Mouse (Mus musculus): ENCODE results near the gene Ccdc88a. TPM values are rescaled to one million over a fixed set of nuclear protein-coding genes. Genes with fewer than 3 reads are reported as not detected.

Ccdc88a gene
- polyA plus RNA-seq, 1 experiment, result 14.4 TPM

DNA sequence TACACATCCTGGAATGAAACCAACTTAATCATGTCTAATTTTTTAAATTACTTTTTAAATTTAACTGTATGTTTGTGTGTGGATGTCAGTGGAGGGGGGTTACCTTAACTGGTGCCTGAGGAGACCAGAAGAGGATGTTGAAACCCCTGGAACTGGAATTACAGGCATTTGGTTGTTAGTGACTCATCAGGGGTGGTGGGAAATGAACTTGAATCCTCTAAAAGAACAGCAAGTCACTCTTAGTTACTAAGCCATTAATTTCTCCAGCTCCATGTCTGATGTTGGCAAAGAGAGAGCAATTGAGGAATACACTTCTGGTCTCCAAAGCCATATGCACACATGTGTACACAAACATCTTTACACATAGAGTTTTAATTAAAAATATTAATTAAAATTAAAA, 101.2 kb downstream of the Ccdc88a start:
- DNase-seq, result no peak
- TF ChIP-seq CTCF (IDR thresholded peaks at IDR 0.05; ENCODE audit: borderline replicate concordance, insufficient read depth, low read depth, low read length), result no peak
- TF ChIP-seq POLR2A (IDR thresholded peaks at IDR 0.05; ENCODE audit: borderline replicate concordance, insufficient read depth, low read length), result no peak
- Histone ChIP-seq H3K27ac (ENCODE audit: insufficient read depth, low read length) (no peak overlapping the region), H3K27me3 (ENCODE audit: control insufficient read depth, insufficient read depth, low read length) (no peaks in the 10 kb centered on the region), H3K4me1 (ENCODE audit: control insufficient read depth, insufficient read depth, low read length) (no peaks in the 10 kb centered on the region), H3K4me3 (replicated peaks; ENCODE audit: insufficient read depth, low read depth, low read length) (no peak overlapping the region)

- WGBS, result 93% methylated on average over 1 of the region's 1 CpGs
- no peak for DNase-seq
Measured at GRCm38 (mm10) chr11:29493135-29493534, 119.7 kb downstream of the Ccdc88a start.

DNA sequence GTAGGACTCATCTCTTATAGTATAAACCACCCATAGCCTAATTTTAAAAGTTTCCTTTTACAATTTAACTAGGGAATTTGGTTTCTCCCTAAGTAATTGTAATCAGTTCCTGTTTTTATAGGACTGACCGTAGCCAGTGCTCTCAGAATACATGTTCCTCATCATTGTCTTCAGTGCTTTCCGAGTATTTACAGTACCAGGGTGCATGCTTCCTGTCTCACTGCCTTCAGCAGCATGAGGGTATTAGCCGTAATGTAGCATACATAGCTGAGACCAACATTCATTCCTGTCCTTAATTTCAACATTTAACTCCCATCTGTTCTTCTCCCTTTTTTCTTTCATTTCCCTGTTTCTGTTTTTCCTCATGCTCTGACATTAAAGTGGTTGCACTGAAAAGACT, 123.5 kb downstream of the Ccdc88a start:
- no peak overlapping the region for H3K27ac ChIP-seq (ENCODE audit: insufficient read depth, low read length)

More at GRCm38 (mm10) chr11:29493135-29493534, 119.7 kb downstream of the Ccdc88a start:
- Histone ChIP-seq H3K27me3 (ENCODE audit: control insufficient read depth, insufficient read depth, low read length) (no peaks in the 10 kb centered on the region), H3K4me3 (replicated peaks; ENCODE audit: insufficient read depth, low read depth, low read length) (no peak overlapping the region), H3K4me1 (ENCODE audit: control insufficient read depth, insufficient read depth, low read length) (no peaks in the 10 kb centered on the region), H3K27ac (ENCODE audit: insufficient read depth, low read length) (no peak overlapping the region)
- TF ChIP-seq POLR2A (IDR thresholded peaks at IDR 0.05; ENCODE audit: borderline replicate concordance, insufficient read depth, low read length) (no peak), CTCF (IDR thresholded peaks at IDR 0.05; ENCODE audit: borderline replicate concordance, insufficient read depth, low read depth, low read length) (no peak)

DNA sequence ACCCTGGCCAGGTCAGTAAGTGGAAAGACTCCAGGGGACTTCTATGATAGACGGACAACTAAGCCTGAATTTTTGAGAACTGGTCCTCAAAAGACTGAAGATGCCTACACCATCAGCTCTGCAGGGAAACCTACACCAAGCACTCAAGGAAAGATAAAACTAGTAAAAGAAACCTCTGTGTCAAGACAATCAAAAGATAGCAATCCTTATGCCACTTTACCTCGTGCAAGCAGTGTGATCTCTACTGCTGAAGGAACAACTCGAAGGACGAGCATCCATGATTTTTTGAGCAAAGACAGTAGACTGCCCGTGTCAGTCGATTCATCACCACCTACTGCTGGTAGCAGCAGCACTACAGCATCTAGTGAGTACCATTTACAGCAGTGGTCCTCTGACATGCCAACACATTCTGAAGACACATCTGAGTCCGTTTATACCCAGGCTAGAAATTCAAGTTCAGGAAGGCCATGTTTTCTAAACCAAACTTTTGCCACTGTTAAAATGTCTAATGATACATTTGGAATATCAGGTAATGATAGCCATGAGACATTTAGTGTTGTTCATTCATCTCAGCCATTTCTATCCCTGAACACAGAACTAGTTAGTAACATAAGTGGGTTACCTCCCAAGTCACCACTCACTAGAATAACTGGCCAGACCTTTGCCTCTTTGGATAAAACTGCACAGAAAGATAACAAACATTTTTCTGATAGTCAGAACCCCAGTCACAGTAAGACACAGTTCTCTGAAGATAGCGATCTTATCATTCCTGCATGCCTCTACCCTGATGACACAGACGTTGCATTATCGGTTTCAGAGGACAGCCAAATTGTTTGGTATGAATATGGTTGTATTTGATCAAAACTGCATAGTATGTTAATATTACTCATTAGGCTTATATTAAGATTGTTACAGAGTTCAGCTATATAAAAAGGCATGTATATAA, 130.8 kb downstream of the Ccdc88a start:
- WGBS, result 91% methylated on average over 10 of the region's 10 CpGs
- Histone ChIP-seq H3K27ac (ENCODE audit: insufficient read depth, low read length) (no peak overlapping the region), H3K27me3 (ENCODE audit: control insufficient read depth, insufficient read depth, low read length) (no peaks in the 10 kb centered on the region), H3K4me3 (replicated peaks; ENCODE audit: insufficient read depth, low read depth, low read length) (no peak overlapping the region), H3K4me1 (ENCODE audit: control insufficient read depth, insufficient read depth, low read length) (no peaks in the 10 kb centered on the region)
- no peak for DNase-seq
- no peak for TF ChIP-seq CTCF (IDR thresholded peaks at IDR 0.05; ENCODE audit: borderline replicate concordance, insufficient read depth, low read depth, low read length)
- TF ChIP-seq POLR2A (IDR thresholded peaks at IDR 0.05; ENCODE audit: borderline replicate concordance, insufficient read depth, low read length), result no peak

More for the DNA sequence above, 123.5 kb downstream of the Ccdc88a start:
- Histone ChIP-seq H3K4me1 (ENCODE audit: control insufficient read depth, insufficient read depth, low read length) (no peaks in the 10 kb centered on the region), H3K27me3 (ENCODE audit: control insufficient read depth, insufficient read depth, low read length) (no peaks in the 10 kb centered on the region), H3K4me3 (replicated peaks; ENCODE audit: insufficient read depth, low read depth, low read length) (no peak overlapping the region)
- no peak for DNase-seq
- no peak for TF ChIP-seq CTCF (IDR thresholded peaks at IDR 0.05; ENCODE audit: borderline replicate concordance, insufficient read depth, low read depth, low read length)
- no peak for TF ChIP-seq POLR2A (IDR thresholded peaks at IDR 0.05; ENCODE audit: borderline replicate concordance, insufficient read depth, low read length)
- 93% methylated on average over 3 of the region's 3 CpGs for WGBS

GRCm38 (mm10) chr11:29504899-29505625, 131.6 kb downstream of the Ccdc88a start:
- TF ChIP-seq POLR2A (IDR thresholded peaks at IDR 0.05; ENCODE audit: borderline replicate concordance, insufficient read depth, low read length) (no peak), CTCF (IDR thresholded peaks at IDR 0.05; ENCODE audit: borderline replicate concordance, insufficient read depth, low read depth, low read length) (no peak)
- Histone ChIP-seq H3K4me1 (ENCODE audit: control insufficient read depth, insufficient read depth, low read length) (no peaks in the 10 kb centered on the region), H3K27me3 (ENCODE audit: control insufficient read depth, insufficient read depth, low read length) (no peaks in the 10 kb centered on the region), H3K4me3 (replicated peaks; ENCODE audit: insufficient read depth, low read depth, low read length) (no peak overlapping the region), H3K27ac (ENCODE audit: insufficient read depth, low read length) (no peak overlapping the region)
- WGBS, result 92% methylated on average over 2 of the region's 2 CpGs
- DNase-seq, result no peak

DNA sequence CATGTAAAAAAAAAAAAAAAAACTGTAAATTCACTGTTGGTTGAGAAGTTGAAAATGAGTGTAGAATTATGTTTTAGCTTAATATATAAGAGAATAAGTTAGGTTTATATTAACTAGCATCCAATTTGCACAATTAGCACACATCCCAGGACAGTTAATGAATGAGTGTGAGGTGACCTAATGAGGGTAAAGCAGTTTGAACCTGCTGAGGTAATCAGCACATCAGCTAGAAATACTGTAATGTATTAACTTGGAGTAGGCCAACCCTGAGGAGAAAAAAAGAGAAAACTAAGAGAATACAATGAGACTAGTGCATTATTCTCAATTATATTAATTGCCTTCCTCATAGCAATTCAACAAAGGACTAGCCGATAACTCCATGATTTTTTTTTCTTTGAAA, 136.0 kb downstream of the Ccdc88a start:
- DNase-seq, result no peak
- no peaks in the 10 kb centered on the region for H3K27me3 ChIP-seq (ENCODE audit: control insufficient read depth, insufficient read depth, low read length)
- no peak for TF ChIP-seq POLR2A (IDR thresholded peaks at IDR 0.05; ENCODE audit: borderline replicate concordance, insufficient read depth, low read length)
- TF ChIP-seq CTCF (IDR thresholded peaks at IDR 0.05; ENCODE audit: borderline replicate concordance, insufficient read depth, low read depth, low read length), result no peak
- H3K4me1 ChIP-seq (ENCODE audit: control insufficient read depth, insufficient read depth, low read length), result no peaks in the 10 kb centered on the region
- no peak overlapping the region for H3K4me3 ChIP-seq (replicated peaks; ENCODE audit: insufficient read depth, low read depth, low read length)
- no peak overlapping the region for H3K27ac ChIP-seq (ENCODE audit: insufficient read depth, low read length)
- 92% methylated on average over 1 of the region's 1 CpGs for WGBS

DNA sequence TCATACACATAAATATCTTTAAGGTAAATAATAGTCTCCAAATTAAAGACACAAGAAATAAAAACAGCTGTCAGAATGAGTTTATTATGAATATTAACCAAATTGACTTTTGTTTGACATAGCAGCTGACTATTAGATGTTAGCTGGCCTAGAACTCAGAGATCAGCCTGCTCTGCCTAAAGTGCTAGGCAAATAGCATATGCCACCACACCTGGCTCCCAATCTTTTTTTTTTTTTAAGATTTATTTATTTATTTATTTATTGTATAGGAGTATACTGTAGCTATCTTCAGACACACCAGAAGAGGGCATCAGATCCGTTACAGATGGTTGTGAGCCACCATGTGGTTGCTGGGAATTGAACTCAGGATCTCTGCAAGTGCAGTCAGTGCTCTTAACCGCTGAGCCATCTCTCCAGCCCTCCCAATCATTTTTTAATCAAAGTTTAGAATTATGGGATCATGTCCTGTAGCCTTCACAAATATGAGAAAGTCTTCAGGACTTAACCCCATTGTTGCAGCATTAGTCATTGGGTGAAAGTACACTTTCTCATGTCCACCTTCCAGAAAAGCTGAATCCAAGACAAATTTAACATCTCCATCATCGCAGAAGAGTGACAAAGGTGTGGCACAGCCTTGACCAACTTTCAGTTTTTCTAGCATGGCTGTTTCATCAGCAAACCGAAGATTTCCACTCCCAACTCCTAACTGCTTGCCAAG, 139.5 kb downstream of the Ccdc88a start:
- no peaks in the 10 kb centered on the region for H3K27me3 ChIP-seq (ENCODE audit: control insufficient read depth, insufficient read depth, low read length)
- H3K27ac ChIP-seq (ENCODE audit: insufficient read depth, low read length), result no peak overlapping the region
- DNase-seq, result no peak
- no peaks in the 10 kb centered on the region for H3K4me1 ChIP-seq (ENCODE audit: control insufficient read depth, insufficient read depth, low read length)
- TF ChIP-seq POLR2A (IDR thresholded peaks at IDR 0.05; ENCODE audit: borderline replicate concordance, insufficient read depth, low read length) (no peak), CTCF (IDR thresholded peaks at IDR 0.05; ENCODE audit: borderline replicate concordance, insufficient read depth, low read depth, low read length) (no peak)
- no peak overlapping the region for H3K4me3 ChIP-seq (replicated peaks; ENCODE audit: insufficient read depth, low read depth, low read length)
- WGBS, result 92% methylated on average over 4 of the region's 4 CpGs
